Mouse (Mus musculus) WW6 (cell line): ENCODE measurements around the gene Pebp1.
A peak's percentile ranks its signal among the peaks of the same experiment; 100 is the strongest.
"Not testable (repeated sequence)": the region's sequence is repeated elsewhere in the genome, so short reads cannot be mapped to it uniquely, and the experiment has no call there.

Experiments used
- DNase-seq: peaks from one replicate; pipeline ENCODE4 v3.0.0-alpha.2; 2013; ENCODE audit warnings: low read depth, low spot score

The Pebp1 gene

GRCm38 (mm10) chr5:117286831-117287822 lies at the start of gene Pebp1:
Pebp1 (minus strand) TSS chr5:117287625.
- peak; percentile 88 for DNase-seq

GRCm38 (mm10) chr5:117330457-117330856 lies 43.0 kb upstream of the Pebp1 start:
- no peak for DNase-seq

GRCm38 (mm10) chr5:117326408-117326807 lies 39.0 kb upstream of the Pebp1 start:
- DNase-seq = no peak

- no peak for DNase-seq
Observed at GRCm38 (mm10) chr5:117323751-117324150, 36.3 kb upstream of the Pebp1 start.

GRCm38 (mm10) chr5:117318741-117319629 lies 31.6 kb upstream of the Pebp1 start, which contains the start of gene Vsig10:
Vsig10 (plus strand) TSS chr5:117319083.
- DNase-seq = no peak

- DNase-seq = no peak
Observed at GRCm38 (mm10) chr5:117314587-117315428, 27.4 kb upstream of the Pebp1 start.

GRCm38 (mm10) chr5:117313909-117314308 lies 26.5 kb upstream of the Pebp1 start:
- no peak for DNase-seq

- DNase-seq = no peak
Observed at GRCm38 (mm10) chr5:117313420-117313819, 26.0 kb upstream of the Pebp1 start.

- peak; percentile 75 for DNase-seq
Observed at GRCm38 (mm10) chr5:117307699-117308098, 20.3 kb upstream of the Pebp1 start.

- no peak for DNase-seq
Observed at GRCm38 (mm10) chr5:117306826-117307225, 19.4 kb upstream of the Pebp1 start.

GRCm38 (mm10) chr5:117305754-117306153 lies 18.3 kb upstream of the Pebp1 start:
- DNase-seq = no peak

- no peak for DNase-seq
Observed at GRCm38 (mm10) chr5:117304947-117305346, 17.5 kb upstream of the Pebp1 start.

- DNase-seq = no peak
Observed at GRCm38 (mm10) chr5:117303691-117304579, 16.5 kb upstream of the Pebp1 start.

GRCm38 (mm10) chr5:117302899-117303298 lies 15.5 kb upstream of the Pebp1 start:
- no peak for DNase-seq

- DNase-seq = no peak
Observed at GRCm38 (mm10) chr5:117295011-117295410, 7.6 kb upstream of the Pebp1 start.

GRCm38 (mm10) chr5:117293776-117294175 lies 6.4 kb upstream of the Pebp1 start:
- not testable (repeated sequence) for DNase-seq

- peak; percentile 53 for DNase-seq
Observed at GRCm38 (mm10) chr5:117292547-117292946, 5.1 kb upstream of the Pebp1 start.

GRCm38 (mm10) chr5:117291312-117291711 lies 3.9 kb upstream of the Pebp1 start:
- DNase-seq = no peak

GRCm38 (mm10) chr5:117290081-117290480 lies 2.7 kb upstream of the Pebp1 start:
- no peak for DNase-seq

GRCm38 (mm10) chr5:117289646-117290045 lies 2.2 kb upstream of the Pebp1 start:
- DNase-seq = no peak
